Mouse (Mus musculus) heart, adult 8-10 months (tissue): ENCODE measurements around the gene Tfpi. TPM values are rescaled to one million over a fixed set of nuclear protein-coding genes. Genes with fewer than 3 reads are reported as not detected.
"Not testable (repeated sequence)": the region's sequence is repeated elsewhere in the genome, so short reads cannot be mapped to it uniquely, and the experiment has no call there.

ENCODE experiments used
- DNase-seq: peaks from one replicate; pipeline ENCODE4 v3.0.0; 2022; ENCODE audit warnings: low spot score
- total RNA-seq, 4 experiments: library from RNA; stranded (reverse); gene quantifications; 2 replicates each; pipeline ENCODE4 v1.2.4; 2022

Tfpi gene
- total RNA-seq, 4 experiments from 2014 or later: 39.5 to 67.3 (median 48.9) TPM

DNA sequence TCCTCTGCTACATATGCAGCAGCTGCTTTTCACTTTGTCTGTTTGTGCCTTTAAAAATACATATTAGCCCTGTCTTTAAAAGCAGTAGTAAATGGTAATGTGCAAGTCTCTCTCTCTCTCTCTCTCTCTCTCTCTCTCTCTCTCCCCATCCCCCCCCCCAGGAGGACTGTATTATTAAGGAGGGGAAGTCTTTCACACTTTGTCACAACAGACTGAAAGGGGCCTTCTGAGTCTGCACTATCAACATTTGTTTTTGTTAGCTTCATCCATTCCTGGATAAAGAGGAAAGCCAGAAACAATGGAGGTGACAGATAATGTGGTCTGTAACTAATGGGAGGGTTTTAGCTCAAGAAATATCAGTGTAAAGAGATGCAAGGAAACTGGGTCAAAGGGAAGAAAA is 87.5 kb downstream of the Tfpi start:
- DNase-seq: no peak

DNA sequence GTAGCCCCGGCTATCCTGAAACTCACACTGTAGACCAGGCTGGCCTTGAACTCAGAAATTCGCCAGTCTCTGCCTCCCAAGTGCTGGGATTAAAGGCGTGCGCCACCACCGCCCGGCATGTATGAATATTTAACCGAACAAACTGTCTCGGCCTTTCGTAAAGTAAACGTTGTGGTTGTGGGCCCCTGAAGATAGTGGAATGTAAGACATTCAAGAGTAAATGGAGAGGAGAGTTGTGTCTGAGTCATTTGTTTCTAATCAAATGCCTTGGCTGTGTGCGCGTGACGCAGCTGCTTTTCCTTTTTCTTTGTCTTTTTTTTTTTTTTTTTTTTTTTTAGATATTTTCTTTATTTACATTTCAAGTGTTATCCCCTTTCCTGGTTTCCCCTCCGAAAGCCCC is 88.0 kb downstream of the Tfpi start:
- DNase-seq: not testable (repeated sequence)

DNA sequence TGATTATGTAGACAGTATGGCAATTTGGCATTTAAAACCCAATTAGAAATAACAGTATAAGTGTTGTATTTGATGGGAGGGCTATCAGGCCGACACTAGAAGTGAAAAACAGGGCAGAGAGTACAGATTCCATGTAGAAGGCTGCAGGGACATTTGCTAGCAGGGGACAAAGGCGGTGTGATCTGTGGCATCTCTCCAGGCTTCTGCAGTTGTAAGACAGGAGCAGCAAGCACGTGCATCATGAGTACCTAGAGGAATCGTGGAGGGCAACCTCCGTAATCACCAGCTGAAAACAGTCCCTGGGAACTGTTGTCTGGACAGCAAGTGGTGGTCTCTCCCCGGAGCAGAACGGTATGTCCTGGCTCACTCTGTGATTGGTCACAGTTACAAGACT is 88.6 kb downstream of the Tfpi start:
- no peak for DNase-seq

DNA sequence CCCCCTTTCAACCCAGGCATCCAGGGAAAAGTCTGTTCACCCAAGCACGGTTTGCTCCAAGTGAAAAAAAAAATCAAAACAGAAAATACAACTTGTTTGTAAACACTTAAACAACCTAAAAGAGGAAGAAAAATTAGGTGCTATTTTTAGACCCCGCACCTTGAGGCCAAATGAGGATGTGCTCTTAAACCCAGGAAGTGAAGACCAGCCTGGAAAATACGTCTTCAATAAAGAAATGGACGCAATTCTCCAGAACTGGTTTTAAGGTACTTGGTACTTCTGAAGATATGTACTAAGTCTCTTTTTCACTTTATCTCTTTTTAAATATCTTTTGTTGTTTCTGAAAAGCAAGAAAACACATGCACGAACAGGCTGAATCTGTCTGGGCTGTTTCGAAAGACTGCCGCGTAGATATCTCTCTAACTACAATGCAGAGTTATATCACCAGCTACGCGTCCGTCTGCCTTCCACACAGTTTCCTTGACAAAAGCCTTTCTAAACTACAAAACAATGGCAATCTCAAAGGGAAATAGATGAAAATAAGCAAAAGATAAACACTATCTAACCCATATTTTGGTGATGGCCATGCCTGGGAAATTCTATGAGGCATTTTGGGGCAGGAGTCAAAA is 89.1 kb downstream of the Tfpi start:
- peak; percentile 31 for DNase-seq

DNA sequence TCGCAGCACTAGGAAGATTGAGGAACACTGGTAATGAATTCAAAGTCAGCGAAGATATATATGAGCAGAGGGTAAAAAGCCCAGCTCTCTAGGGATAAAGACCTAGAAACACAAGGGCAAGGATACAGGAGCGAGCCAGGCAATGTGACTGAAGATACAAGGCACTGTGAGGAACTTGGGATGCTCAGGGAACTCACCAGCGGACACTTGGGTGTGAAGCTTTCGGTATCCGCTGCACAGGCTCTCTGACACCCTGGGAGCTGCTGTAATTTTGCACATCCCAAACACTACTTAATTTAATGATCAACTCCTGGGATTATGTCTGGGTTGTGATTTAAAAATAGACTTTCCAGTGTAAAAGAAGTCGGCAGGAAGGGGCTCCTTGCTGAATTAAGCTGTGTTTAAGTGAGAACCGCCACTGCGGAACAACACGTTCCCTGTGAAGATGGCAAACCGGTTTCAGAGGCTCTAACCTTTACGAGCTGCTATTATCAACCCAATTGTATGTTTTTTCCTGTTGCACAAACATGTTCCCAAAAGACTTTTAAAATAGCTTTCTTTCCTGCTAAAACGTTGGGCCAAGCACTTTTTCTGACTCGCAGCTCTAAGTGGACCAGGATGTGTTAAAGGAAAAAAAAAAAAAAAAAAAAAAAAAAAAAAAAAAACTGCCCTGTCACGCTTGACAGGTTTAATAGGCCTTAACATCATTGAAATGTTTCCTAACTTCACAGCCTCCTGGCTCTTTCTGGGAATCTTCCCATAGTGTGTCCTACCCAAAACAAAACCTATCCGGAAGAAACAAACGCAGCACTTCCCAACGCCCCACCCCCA is 89.8 kb downstream of the Tfpi start:
- peak; percentile 73 for DNase-seq

DNA sequence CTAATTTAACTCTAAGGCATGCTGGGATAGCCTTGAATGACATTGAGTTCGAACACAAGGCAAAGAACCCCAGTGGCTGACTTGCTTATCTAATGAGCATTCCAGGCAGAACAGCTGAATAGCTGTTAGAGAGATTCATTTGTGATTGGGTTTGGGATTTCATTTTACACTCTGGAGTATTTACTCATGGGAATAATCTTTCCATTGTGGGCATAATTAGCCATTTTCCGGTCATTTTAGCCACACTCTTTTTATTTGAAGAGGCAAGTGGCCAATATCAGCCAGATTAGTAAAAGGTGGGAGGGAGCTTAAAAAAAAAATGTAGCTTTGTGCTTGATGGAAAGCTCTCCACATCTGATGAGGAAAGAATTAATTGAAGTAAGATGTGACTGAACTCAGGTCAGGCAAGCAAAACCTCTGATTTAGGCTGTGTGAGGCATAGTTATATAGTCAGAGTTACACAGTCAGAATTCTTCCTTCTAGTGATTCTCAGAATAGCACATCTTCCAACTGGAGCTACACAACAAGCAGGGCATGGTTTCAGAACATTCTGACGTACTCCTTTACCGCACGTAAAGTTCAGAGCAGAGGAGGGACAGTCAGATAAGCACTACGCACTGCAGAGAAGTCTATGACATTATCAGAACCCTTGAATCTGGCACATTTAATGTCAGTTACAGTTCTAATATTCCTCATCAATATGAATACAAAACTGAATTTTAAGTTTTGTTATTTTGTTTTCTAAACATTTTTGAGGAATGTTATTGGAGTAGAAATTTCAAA is 91.5 kb downstream of the Tfpi start:
- DNase-seq: peak; percentile 69

DNA sequence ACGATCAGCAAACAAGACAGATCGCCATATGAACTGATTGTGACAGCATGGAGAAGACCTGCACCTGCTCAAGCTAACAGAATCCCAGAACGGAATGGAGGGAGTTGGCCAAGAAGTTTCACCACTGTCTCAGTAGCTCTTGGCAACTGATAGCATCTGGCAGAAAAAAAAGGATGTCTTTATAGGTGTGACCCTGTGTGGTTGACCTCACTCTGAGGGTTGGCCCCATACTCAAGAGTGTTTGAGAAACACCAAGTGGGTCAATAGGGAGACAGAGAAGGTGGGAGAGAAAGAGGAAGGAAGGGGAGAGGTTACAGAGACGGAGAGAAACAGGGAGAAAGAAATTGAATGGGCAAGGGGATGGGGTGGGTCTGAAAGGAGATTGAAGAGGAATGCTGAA is 92.7 kb downstream of the Tfpi start:
- DNase-seq: no peak

Other genes starting within 250 kb of the Tfpi start
- 10 to 100 TPM; 18.9 to 25.4 (median 24.4) TPM for gene Calcrl, start 51.4 kb downstream of the Tfpi start, total RNA-seq
- gene Ctnnd1, start 174.0 kb upstream of the Tfpi start, total RNA-seq: 10 to 100 TPM; 47.1 to 62.3 (median 51.3) TPM
- gene Btbd18, start 182.3 kb upstream of the Tfpi start, total RNA-seq: not detected
- gene Selenoh, start 194.0 kb upstream of the Tfpi start, total RNA-seq: 10 to 100 TPM; 24.0 to 25.9 (median 24.0) TPM
- 1 to 10 TPM; 2.7 to 9.6 (median 4.9) TPM for gene Gm28635, start 201.3 kb upstream of the Tfpi start, total RNA-seq
- gene Med19, start 201.6 kb upstream of the Tfpi start, total RNA-seq: 10 to 100 TPM; 11.5 to 13.4 (median 12.8) TPM
- 100 to 1,000 TPM in 3 of 4 experiments, 10 to 100 TPM in 1; 95.0 to 143 (median 120) TPM for gene Tmx2, start 202.4 kb upstream of the Tfpi start, total RNA-seq
- gene Zdhhc5, start 238.4 kb upstream of the Tfpi start, total RNA-seq: 10 to 100 TPM; 59.4 to 67.2 (median 63.7) TPM